Mouse (Mus musculus): Measurements from ENCODE around the gene Neurl1a. TPM values are rescaled to one million over a fixed set of nuclear protein-coding genes. Genes with fewer than 3 reads are reported as not detected.

Gene Neurl1a
- polyA plus RNA-seq, 1 experiment from 2014 or later: 3.9 TPM

GRCm38 (mm10) chr19:47291307-47292080 lies 112.9 kb downstream of the Neurl1a start:
- H3K27me3 ChIP-seq (ENCODE audit: control insufficient read depth, insufficient read depth, low read length): no peaks in the 10 kb centered on the region
- peak; percentile 66; the same call in 1 of the 2 replicates for ATAC-seq (ENCODE audit: low FRiP score, low TSS enrichment)
- no peak overlapping the region for H3K9ac ChIP-seq (ENCODE audit: low read length)

GRCm38 (mm10) chr19:47292451-47292951 lies 113.9 kb downstream of the Neurl1a start:
- H3K4me1 ChIP-seq (replicated peaks; ENCODE audit: control insufficient read depth, insufficient read depth): peaks cover 5% of the 10 kb centered on the region; the same call in 1 of the 2 replicates
- peaks cover 4% of the 10 kb centered on the region; the same call in 1 of the 2 replicates for H3K36me3 ChIP-seq (ENCODE audit: control insufficient read depth, insufficient read depth, low read length)
- WGBS: 44% methylated on average over 7 of the region's 7 CpGs

More at GRCm38 (mm10) chr19:47291307-47292080, 112.9 kb downstream of the Neurl1a start:
- no peak for TF ChIP-seq EP300 (optimal IDR thresholded peaks at IDR 0.05)
- no peak for TF ChIP-seq CTCF (IDR thresholded peaks at IDR 0.05; ENCODE audit: low read depth)
- H3K4me2 ChIP-seq (replicated peaks; ENCODE audit: low read depth): no peak overlapping the region
- peaks cover 8% of the 10 kb centered on the region; the same call in 1 of the 2 replicates for H3K36me3 ChIP-seq (ENCODE audit: control insufficient read depth, insufficient read depth, low read length)
- WGBS: 48% methylated on average over 7 of the region's 7 CpGs
- H3K9me3 ChIP-seq (ENCODE audit: control insufficient read depth, low read length): no peaks in the 10 kb centered on the region
- H3K4me3 ChIP-seq (ENCODE audit: low read depth, low read length): no peak overlapping the region
- H3K4me1 ChIP-seq (replicated peaks; ENCODE audit: control insufficient read depth, insufficient read depth): peaks cover 5% of the 10 kb centered on the region; the same call in 1 of the 2 replicates
- H3K27ac ChIP-seq (replicated peaks): peak overlapping the region; percentile 82
- DNase-seq (ENCODE audit: low spot score): no peak

GRCm38 (mm10) chr19:47298100-47298499 lies 119.5 kb downstream of the Neurl1a start:
- H3K4me3 ChIP-seq (ENCODE audit: low read depth, low read length): no peak overlapping the region
- H3K9ac ChIP-seq (ENCODE audit: low read length): no peak overlapping the region
- TF ChIP-seq CTCF (IDR thresholded peaks at IDR 0.05; ENCODE audit: low read depth) (no peak), EP300 (optimal IDR thresholded peaks at IDR 0.05) (no peak)
- no peaks in the 10 kb centered on the region for H3K9me3 ChIP-seq (ENCODE audit: control insufficient read depth, low read length)
- H3K4me1 ChIP-seq (replicated peaks; ENCODE audit: control insufficient read depth, insufficient read depth): peaks cover 17% of the 10 kb centered on the region
- ATAC-seq (ENCODE audit: low FRiP score, low TSS enrichment) (no peak), DNase-seq (ENCODE audit: low spot score) (no peak)
- no peak overlapping the region for H3K27ac ChIP-seq (replicated peaks)
- H3K27me3 ChIP-seq (ENCODE audit: control insufficient read depth, insufficient read depth, low read length): no peaks in the 10 kb centered on the region
- H3K36me3 ChIP-seq (ENCODE audit: control insufficient read depth, insufficient read depth, low read length): peaks cover 4% of the 10 kb centered on the region; the same call in 1 of the 2 replicates
- 85% methylated on average over 11 of the region's 11 CpGs for WGBS
- H3K4me2 ChIP-seq (replicated peaks; ENCODE audit: low read depth): no peak overlapping the region

More at GRCm38 (mm10) chr19:47292451-47292951, 113.9 kb downstream of the Neurl1a start:
- Histone ChIP-seq H3K9ac (ENCODE audit: low read length) (peak overlapping the region; percentile 27; the same call in 1 of the 2 replicates), H3K4me3 (ENCODE audit: low read depth, low read length) (no peak overlapping the region), H3K4me2 (replicated peaks; ENCODE audit: low read depth) (no peak overlapping the region), H3K9me3 (ENCODE audit: control insufficient read depth, low read length) (no peaks in the 10 kb centered on the region), H3K27me3 (ENCODE audit: control insufficient read depth, insufficient read depth, low read length) (no peaks in the 10 kb centered on the region), H3K27ac (replicated peaks) (peak overlapping the region; percentile 82)
- no peak for DNase-seq (ENCODE audit: low spot score)
- ATAC-seq (ENCODE audit: low FRiP score, low TSS enrichment): peak; percentile 32; the same call in 1 of the 2 replicates
- TF ChIP-seq EP300 (optimal IDR thresholded peaks at IDR 0.05) (no peak), CTCF (IDR thresholded peaks at IDR 0.05; ENCODE audit: low read depth) (no peak)

GRCm38 (mm10) chr19:47301303-47302190 lies 122.9 kb downstream of the Neurl1a start:
- 17% methylated on average over 19 of the region's 19 CpGs for WGBS
- TF ChIP-seq CTCF (IDR thresholded peaks at IDR 0.05; ENCODE audit: low read depth) (no peak), EP300 (optimal IDR thresholded peaks at IDR 0.05) (no peak)
- H3K9me3 ChIP-seq (ENCODE audit: control insufficient read depth, low read length): no peaks in the 10 kb centered on the region
- peaks cover 10% of the 10 kb centered on the region; the same call in 1 of the 2 replicates for H3K36me3 ChIP-seq (ENCODE audit: control insufficient read depth, insufficient read depth, low read length)
- DNase-seq (ENCODE audit: low spot score): peak; percentile 40
- peak overlapping the region; percentile 88 for H3K27ac ChIP-seq (replicated peaks)
- peaks cover 21% of the 10 kb centered on the region for H3K4me1 ChIP-seq (replicated peaks; ENCODE audit: control insufficient read depth, insufficient read depth)
- no peaks in the 10 kb centered on the region for H3K27me3 ChIP-seq (ENCODE audit: control insufficient read depth, insufficient read depth, low read length)
- peak overlapping the region; percentile 14; the same call in 1 of the 2 replicates for H3K9ac ChIP-seq (ENCODE audit: low read length)
- no peak overlapping the region for H3K4me3 ChIP-seq (ENCODE audit: low read depth, low read length)
- peak; percentile 12; the same call in 1 of the 2 replicates for ATAC-seq (ENCODE audit: low FRiP score, low TSS enrichment)
- no peak overlapping the region for H3K4me2 ChIP-seq (replicated peaks; ENCODE audit: low read depth)

- peak; percentile 71 for ATAC-seq (ENCODE audit: low FRiP score, low TSS enrichment)
- no peaks in the 10 kb centered on the region for H3K27me3 ChIP-seq (ENCODE audit: control insufficient read depth, insufficient read depth, low read length)
- H3K4me3 ChIP-seq (ENCODE audit: low read depth, low read length): no peak overlapping the region
- H3K27ac ChIP-seq (replicated peaks): peak overlapping the region; percentile 88
- H3K4me1 ChIP-seq (replicated peaks; ENCODE audit: control insufficient read depth, insufficient read depth): peaks cover 21% of the 10 kb centered on the region
- DNase-seq (ENCODE audit: low spot score): peak; percentile 75
- H3K9me3 ChIP-seq (ENCODE audit: control insufficient read depth, low read length): no peaks in the 10 kb centered on the region
- peak overlapping the region; percentile 18; the same call in 1 of the 2 replicates for H3K9ac ChIP-seq (ENCODE audit: low read length)
- no peak overlapping the region; the same call in 1 of the 2 replicates for H3K4me2 ChIP-seq (replicated peaks; ENCODE audit: low read depth)
- WGBS: 42% methylated on average over 21 of the region's 21 CpGs
- H3K36me3 ChIP-seq (ENCODE audit: control insufficient read depth, insufficient read depth, low read length): peaks cover 8% of the 10 kb centered on the region; the same call in 1 of the 2 replicates
- no peak for TF ChIP-seq EP300 (optimal IDR thresholded peaks at IDR 0.05)
- TF ChIP-seq CTCF (IDR thresholded peaks at IDR 0.05; ENCODE audit: low read depth): no peak
These were observed 123.7 kb downstream of the Neurl1a start for GRCm38 (mm10) chr19:47302191-47302852.

All from stomach, postnatal 0 days (tissue).